Mouse (Mus musculus) hindbrain, embryonic 15.5 days (tissue): ENCODE measurements around the gene Babam1. TPM values are rescaled to one million over a fixed set of nuclear protein-coding genes. Genes with fewer than 3 reads are reported as not detected.
"Not testable (repeated sequence)": the region's sequence is repeated elsewhere in the genome, so short reads cannot be mapped to it uniquely, and the experiment has no call there.

Experiments
- ATAC-seq: fragments of 200-750 bp; cut with Nextera tagmentation; 2 replicates; pipeline ENCODE4 v1.8.0; 2017; ENCODE audit warnings: low read depth, moderate number of reproducible peaks, moderate TSS enrichment; ENCODE audit not compliant: low FRiP score
- H3K27ac ChIP-seq: fragments of 300-500 bp; sonication (generic); replicated peaks from 2 replicates; pipeline ENCODE4 v1.5.1; 2015; ENCODE audit warnings: mild to moderate bottlenecking, inconsistent platforms
- H3K27me3 ChIP-seq: fragments of 300-500 bp; sonication (generic); 2 replicates; pipeline ENCODE4 v1.6.1; 2015; ENCODE audit warnings: control low read depth, inconsistent platforms
- H3K36me3 ChIP-seq: fragments of 300-500 bp; sonication (generic); 2 replicates; pipeline ENCODE4 v1.6.1; 2015; ENCODE audit warnings: control low read depth, inconsistent platforms
- H3K4me1 ChIP-seq: fragments of 300-500 bp; sonication (generic); replicated peaks from 2 replicates; pipeline ENCODE4 v1.6.1; 2015; ENCODE audit warnings: control low read depth, inconsistent platforms
- H3K4me2 ChIP-seq: fragments of 300-500 bp; sonication (generic); 2 replicates; pipeline ENCODE4 v1.6.1; 2015; ENCODE audit warnings: moderate library complexity, mild to moderate bottlenecking, inconsistent platforms
- H3K4me3 ChIP-seq: fragments of 300-500 bp; sonication (generic); 2 replicates; pipeline ENCODE4 v1.5.1; 2015; ENCODE audit warnings: mild to moderate bottlenecking, inconsistent platforms
- H3K9ac ChIP-seq: fragments of 300-500 bp; sonication (generic); 2 replicates; pipeline ENCODE4 v1.6.1; 2015; ENCODE audit warnings: inconsistent platforms
- H3K9me3 ChIP-seq: fragments of 300-500 bp; sonication (generic); 2 replicates; pipeline ENCODE4 v1.6.1; 2016; ENCODE audit warnings: control low read depth, inconsistent platforms
- WGBS: fragments of 180-500 bp; shearing (Covaris S2); methylation state at CpG from one replicate; pipeline ENCODE4 v1.1.7; 2015; 5-methylcytosine and 5-hydroxymethylcytosine counted together
- polyA plus RNA-seq: library from polyadenylated mRNA; unstranded; fragments of >200 nt; fragmentation: Nextera tagmentation; extraction: Ambion mirVana; gene quantifications from 2 replicates; pipeline ENCODE4 v1.2.1, GENCODE M21; 2015

The Babam1 gene
- polyA plus RNA-seq, 1 experiment from 2014 or later, result 99.4 TPM

DNA sequence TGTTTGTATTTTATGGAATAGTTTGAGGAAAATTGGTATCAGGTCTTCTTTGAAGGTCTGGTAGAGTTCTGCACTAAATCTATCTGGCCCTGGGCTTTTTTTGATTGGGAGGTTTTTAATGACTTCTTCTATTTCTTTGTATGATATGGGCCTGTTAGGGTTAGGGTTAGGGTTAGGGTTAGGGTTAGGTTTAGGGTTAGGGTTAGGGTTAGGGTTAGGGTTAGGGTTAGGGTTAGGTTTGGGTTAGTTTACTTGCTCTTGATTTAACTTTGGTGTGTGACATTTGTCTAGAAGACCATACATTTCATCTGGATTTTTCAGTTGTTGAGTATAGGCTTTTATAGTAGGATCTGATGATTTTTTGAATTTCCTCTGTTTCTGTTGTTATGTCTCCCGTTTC, 36.3 kb downstream of the Babam1 start:
- H3K36me3 ChIP-seq, H3K4me3 ChIP-seq, H3K4me1 ChIP-seq, ATAC-seq, H3K9ac ChIP-seq, H3K27me3 ChIP-seq, H3K9me3 ChIP-seq, H3K27ac ChIP-seq, H3K4me2 ChIP-seq: not testable (repeated sequence)
- WGBS, result 94% methylated on average over 1 of the region's 1 CpGs

DNA sequence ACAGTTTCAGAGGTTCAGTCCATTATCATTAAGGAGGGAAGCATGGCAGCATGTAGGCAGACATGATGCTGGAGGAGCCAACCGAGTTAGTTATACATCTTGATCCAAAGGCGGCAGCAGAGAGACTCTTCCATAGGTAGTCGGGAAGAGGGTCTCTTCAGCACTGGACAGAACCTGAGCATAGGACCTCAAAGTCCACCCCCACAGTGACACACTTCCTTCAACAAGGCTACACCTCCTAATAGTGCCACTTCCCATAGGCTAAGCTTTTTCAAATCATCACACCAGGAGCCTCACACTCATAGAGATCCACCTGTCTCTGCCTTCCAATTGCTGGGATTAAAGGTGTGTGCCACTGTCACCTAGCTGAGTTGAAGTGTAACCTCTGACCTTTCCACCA, 40.4 kb downstream of the Babam1 start:
- Histone ChIP-seq H3K4me3 (no peak overlapping the region), H3K4me1 (no peaks in the 10 kb centered on the region; the same call in 1 of the 2 replicates), H3K27me3 (peaks cover 3% of the 10 kb centered on the region; the same call in 1 of the 2 replicates), H3K27ac (no peak overlapping the region), H3K36me3 (no peaks in the 10 kb centered on the region), H3K9me3 (no peaks in the 10 kb centered on the region), H3K4me2 (no peak overlapping the region), H3K9ac (no peak overlapping the region)
- ATAC-seq, result no peak
- WGBS, result 34% methylated on average over 3 of the region's 3 CpGs

- peaks cover 5% of the 10 kb centered on the region; the same call in 1 of the 2 replicates for H3K27me3 ChIP-seq
- no peaks in the 10 kb centered on the region; the same call in 1 of the 2 replicates for H3K4me1 ChIP-seq
- no peak overlapping the region for H3K4me2 ChIP-seq
- no peaks in the 10 kb centered on the region for H3K9me3 ChIP-seq
- ATAC-seq, result peak; percentile 38; the same call in 1 of the 2 replicates
- no peaks in the 10 kb centered on the region for H3K36me3 ChIP-seq
- H3K4me3 ChIP-seq, result no peak overlapping the region
- H3K27ac ChIP-seq, result no peak overlapping the region
- no peak overlapping the region for H3K9ac ChIP-seq
- 1% methylated on average over 7 of the region's 7 CpGs for WGBS
Measured at GRCm38 (mm10) chr8:71441404-71441803, 44.7 kb downstream of the Babam1 start.

- Histone ChIP-seq H3K27me3 (0 out of 2 replicates have a peak, but pooled peaks cover 2% of the 10 kb centered on the region), H3K9ac (no peak overlapping the region), H3K36me3 (no peaks in the 10 kb centered on the region), H3K27ac (no peak overlapping the region), H3K9me3 (no peaks in the 10 kb centered on the region), H3K4me1 (no peaks in the 10 kb centered on the region; the same call in 1 of the 2 replicates), H3K4me2 (no peak overlapping the region), H3K4me3 (no peak overlapping the region)
- 92% methylated on average over 7 of the region's 7 CpGs for WGBS
- ATAC-seq, result no peak
Measured at GRCm38 (mm10) chr8:71445096-71445495, 48.4 kb downstream of the Babam1 start.

DNA sequence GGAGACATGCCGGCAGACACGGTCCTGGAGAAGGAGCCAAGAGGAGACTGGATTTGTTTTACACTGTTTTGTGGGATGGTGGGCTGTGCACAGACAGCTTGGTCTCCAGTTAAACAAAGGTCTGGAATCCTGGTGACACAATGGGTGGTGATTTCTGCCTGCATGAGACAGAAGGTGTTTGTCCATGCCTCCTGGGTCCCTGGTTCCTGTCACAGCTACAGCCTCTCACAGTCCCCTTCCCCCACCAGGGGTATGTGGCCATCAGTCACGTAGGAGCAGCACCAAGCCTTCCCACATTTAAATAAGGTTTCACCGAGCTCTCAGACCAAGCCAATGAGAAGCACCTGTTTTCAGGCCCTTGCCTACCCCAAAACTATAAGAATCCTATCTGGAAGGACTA, 54.7 kb downstream of the Babam1 start:
- Histone ChIP-seq H3K27ac (no peak overlapping the region), H3K9me3 (no peaks in the 10 kb centered on the region), H3K4me2 (no peak overlapping the region), H3K4me1 (no peaks in the 10 kb centered on the region), H3K4me3 (no peak overlapping the region), H3K27me3 (no peaks in the 10 kb centered on the region), H3K36me3 (peaks cover 2% of the 10 kb centered on the region; the same call in 1 of the 2 replicates), H3K9ac (no peak overlapping the region)
- WGBS, result 63% methylated on average over 4 of the region's 4 CpGs
- ATAC-seq, result no peak

GRCm38 (mm10) chr8:71451777-71452176, 55.1 kb downstream of the Babam1 start:
- no peak overlapping the region for H3K4me3 ChIP-seq
- H3K9ac ChIP-seq, result no peak overlapping the region
- H3K27ac ChIP-seq, result no peak overlapping the region
- H3K36me3 ChIP-seq, result peaks cover 6% of the 10 kb centered on the region; the same call in 1 of the 2 replicates
- 55% methylated on average over 11 of the region's 11 CpGs for WGBS
- H3K4me1 ChIP-seq, result no peaks in the 10 kb centered on the region
- no peak for ATAC-seq
- H3K4me2 ChIP-seq, result no peak overlapping the region
- H3K27me3 ChIP-seq, result no peaks in the 10 kb centered on the region
- H3K9me3 ChIP-seq, result no peaks in the 10 kb centered on the region

GRCm38 (mm10) chr8:71452669-71453068, 56.0 kb downstream of the Babam1 start:
- ATAC-seq, result no peak
- Histone ChIP-seq H3K9me3 (no peaks in the 10 kb centered on the region), H3K4me3 (no peak overlapping the region), H3K27me3 (no peaks in the 10 kb centered on the region), H3K9ac (no peak overlapping the region), H3K36me3 (peaks cover 15% of the 10 kb centered on the region), H3K4me1 (no peaks in the 10 kb centered on the region), H3K27ac (no peak overlapping the region), H3K4me2 (no peak overlapping the region)
- WGBS, result 81% methylated on average over 2 of the region's 2 CpGs

Other genes starting within 250 kb of the Babam1 start
- 17.3 and 17.9 TPM in 2 replicates for gene Myo9b, start 124.1 kb upstream of the Babam1 start, polyA plus RNA-seq
- 62.6 and 64.5 TPM in 2 replicates for gene Haus8, start 123.9 kb upstream of the Babam1 start, polyA plus RNA-seq
- gene Use1, start 30.0 kb upstream of the Babam1 start, polyA plus RNA-seq, result 113 TPM in 2 replicates
- gene Ocel1, start 25.6 kb upstream of the Babam1 start, polyA plus RNA-seq, result 6.6 and 7.4 TPM in 2 replicates
- 29.3 and 31.4 TPM in 2 replicates for gene Nr2f6, start 14.9 kb upstream of the Babam1 start, polyA plus RNA-seq
- 7.6 and 7.7 TPM in 2 replicates for gene Ushbp1, start 1.1 kb upstream of the Babam1 start, polyA plus RNA-seq
- 11.0 and 11.3 TPM in 2 replicates for gene Ankle1, start 9.1 kb downstream of the Babam1 start, polyA plus RNA-seq
- 183 and 195 TPM in 2 replicates for gene Abhd8, start 66.8 kb downstream of the Babam1 start, polyA plus RNA-seq
- 172 and 189 TPM in 2 replicates for gene Mrpl34, start 68.1 kb downstream of the Babam1 start, polyA plus RNA-seq
- gene Dda1, start 72.3 kb downstream of the Babam1 start, polyA plus RNA-seq, result 217 and 231 TPM in 2 replicates
- 7.7 and 8.6 TPM in 2 replicates for gene Ano8, start 89.1 kb downstream of the Babam1 start, polyA plus RNA-seq
- 12.0 and 15.3 TPM in 2 replicates for gene Gtpbp3, start 91.2 kb downstream of the Babam1 start, polyA plus RNA-seq
- 9.5 and 10.9 TPM in 2 replicates for gene Plvap, start 114.9 kb downstream of the Babam1 start, polyA plus RNA-seq
- 0.31 and 0.41 TPM in 2 replicates for gene Ccdc194, start 128.8 kb downstream of the Babam1 start, polyA plus RNA-seq
- 11.3 and 19.5 TPM in 2 replicates for gene Bst2, start 140.6 kb downstream of the Babam1 start, polyA plus RNA-seq
- 60.3 and 61.7 TPM in 2 replicates for gene Mvb12a, start 146.1 kb downstream of the Babam1 start, polyA plus RNA-seq
- gene Tmem221, start 162.0 kb downstream of the Babam1 start, polyA plus RNA-seq, result 0.21 and 0.38 TPM in 2 replicates
- gene Nxnl1, start 169.7 kb downstream of the Babam1 start, polyA plus RNA-seq, result 0.06 and 0.08 TPM in 2 replicates
- gene Slc27a1, start 172.0 kb downstream of the Babam1 start, polyA plus RNA-seq, result 83.9 and 87.4 TPM in 2 replicates
- gene Pgls, start 195.3 kb downstream of the Babam1 start, polyA plus RNA-seq, result 224 and 233 TPM in 2 replicates
- gene Fam129c, start 200.8 kb downstream of the Babam1 start, polyA plus RNA-seq, result 6.5 and 8.9 TPM in 2 replicates
- gene Colgalt1, start 214.1 kb downstream of the Babam1 start, polyA plus RNA-seq, result 65.6 and 78.2 TPM in 2 replicates